Mouse (Mus musculus) liver, embryonic 14.5 days (tissue): Measurements from ENCODE around the gene Calu.

Source experiments
- CTCF ChIP-seq: IDR thresholded peaks from 2 replicates; pipeline ENCODE4 v1.5.1; 2016; ENCODE audit warnings: antibody characterized with exemption, low read depth, control low read depth
- EP300 ChIP-seq: IDR thresholded peaks from 2 replicates; pipeline ENCODE4 v1.6.1; 2016; ENCODE audit warnings: antibody characterized with exemption, low read depth

DNA sequence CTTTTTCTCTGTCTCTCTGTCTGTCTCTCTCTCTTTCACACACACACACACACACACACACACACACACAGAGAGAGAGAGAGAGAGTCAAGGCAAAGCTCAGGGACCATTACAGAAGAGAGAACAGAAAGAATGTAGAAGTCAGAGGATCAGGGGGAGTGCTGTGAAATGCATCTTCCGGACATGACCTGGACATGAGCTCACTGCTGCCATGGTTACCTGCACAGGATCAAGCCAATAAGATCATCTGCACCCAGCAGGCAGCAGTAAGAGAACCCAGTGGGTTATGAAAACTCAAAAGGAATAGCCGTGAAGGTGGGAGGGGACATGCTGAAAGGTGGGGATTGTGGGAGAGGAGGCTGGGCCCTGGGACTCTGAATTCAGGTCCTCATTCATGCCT lies 34.6 kb downstream of the Calu start:
- TF ChIP-seq EP300 (no peak), CTCF (no peak)
